Mouse (Mus musculus) left cerebral cortex, postnatal 25 days (tissue): ENCODE data around the gene Zmynd15. TPM values are rescaled to one million over a fixed set of nuclear protein-coding genes. Genes with fewer than 3 reads are reported as not detected.

ENCODE experiments used
- DNase-seq, 2 experiments: peaks; one replicate each; pipeline ENCODE4 v3.0.0; 2022; ENCODE audit warnings: low spot score in 2 of 2, mixed read lengths in 1 of 2
- intact Hi-C: fragments of 180-260 bp; cut with DNase I; formaldehyde crosslinking; loops from one replicate; pipeline ENCODE4 v1.15.1; 2025
- microRNA-seq, 2 experiments: library from miRNA; unstranded; fragments of <30 nt; microRNA quantifications; one replicate each; pipeline ENCODE4 v1.2.0; 2022
- total RNA-seq, 2 experiments: library from RNA; stranded (reverse); gene quantifications; 2 replicates each; pipeline ENCODE4 v1.2.3; 2021

Zmynd15 gene
- total RNA-seq, 2 experiments from 2014 or later: 0.41 to 0.94 TPM

GRCm38 (mm10) chr11:70499566-70500475, 40.6 kb downstream of the Zmynd15 start:
- intact Hi-C loops: no loop called here
- DNase-seq: no peak

GRCm38 (mm10) chr11:70500476-70500812, 41.2 kb downstream of the Zmynd15 start:
- intact Hi-C loops: no loop called here

GRCm38 (mm10) chr11:70502018-70502417, 42.8 kb downstream of the Zmynd15 start:
- DNase-seq: no peak
- intact Hi-C loops: no loop called here

More at GRCm38 (mm10) chr11:70500476-70500812, 41.2 kb downstream of the Zmynd15 start:
- DNase-seq: no peak

GRCm38 (mm10) chr11:70504970-70505369, 45.7 kb downstream of the Zmynd15 start, which contains the start of gene Tm4sf5:
Gene Tm4sf5, plus strand, starts transcription at chr11:70505244.
- DNase-seq: no peak
- intact Hi-C loops: loop anchor here (5.0 kb wide), 1 partner anchor 73 kb away; the partner anchor contains the start of gene Arrb2

- DNase-seq: peak; percentile 26 to 44
- intact Hi-C loops: loop anchor here (1.0 to 5.0 kb wide), 3 partner anchors 54 to 92 kb away; partner anchors contain the start of gene Arrb2
Observed at GRCm38 (mm10) chr11:70506385-70506784, 47.2 kb downstream of the Zmynd15 start.

- DNase-seq: no peak
- intact Hi-C loops: loop anchor here (1.0 to 5.0 kb wide), 3 partner anchors 55 to 92 kb away; partner anchors contain the start of gene Arrb2
Observed at GRCm38 (mm10) chr11:70506962-70507515, 47.8 kb downstream of the Zmynd15 start.

GRCm38 (mm10) chr11:70509753-70510564, 50.7 kb downstream of the Zmynd15 start:
- intact Hi-C loops: loop anchor here (5.0 kb wide), 1 partner anchor 78 kb away; the partner anchor contains the start of gene Arrb2
- DNase-seq: peak in 1 of 2 experiments; percentile 49

- intact Hi-C loops: no loop called here
- no peak for DNase-seq
Observed at GRCm38 (mm10) chr11:70511242-70511641, 52.0 kb downstream of the Zmynd15 start.

GRCm38 (mm10) chr11:70511825-70512224, 52.6 kb downstream of the Zmynd15 start:
- DNase-seq: no peak
- intact Hi-C loops: no loop called here

GRCm38 (mm10) chr11:70512709-70513342, 53.6 kb downstream of the Zmynd15 start:
- intact Hi-C loops: no loop called here
- no peak for DNase-seq

GRCm38 (mm10) chr11:70513520-70513919, 54.3 kb downstream of the Zmynd15 start:
- intact Hi-C loops: no loop called here
- DNase-seq: no peak

- intact Hi-C loops: no loop called here
- no peak for DNase-seq
Observed at GRCm38 (mm10) chr11:70514288-70514687, 55.1 kb downstream of the Zmynd15 start, which contains the start of gene Vmo1. Gene Vmo1, minus strand, starts transcription at chr11:70514616.

Small RNAs within 50 kb of the gene (microRNA-seq; reads per million reads assigned to microRNA genes)
- 2.0 to 4.7 reads per million in 2 experiments for gene Mir7115

Other genes with a start within 250 kb of the Zmynd15 start
- gene Slc16a11, start 246.7 kb upstream of the Zmynd15 start, total RNA-seq: 10 to 100 TPM; 23.9 to 27.1 TPM
- gene Slc16a13, start 238.4 kb upstream of the Zmynd15 start, total RNA-seq: 1 to 10 TPM; 7.0 to 8.3 TPM
- gene Bcl6b, start 229.6 kb upstream of the Zmynd15 start, total RNA-seq: 1 to 10 TPM; 1.7 to 2.2 TPM
- 10 to 100 TPM; 45.9 to 47.1 TPM for gene 0610010K14Rik, start 221.5 kb upstream of the Zmynd15 start, total RNA-seq
- gene Gm21988, start 219.6 kb upstream of the Zmynd15 start, total RNA-seq: 1 to 10 TPM; 5.2 to 6.0 TPM
- gene Rnasek, start 219.6 kb upstream of the Zmynd15 start, total RNA-seq: 100 to 1,000 TPM; 261 to 273 TPM
- under 1 TPM in 1 of 2 experiments, not detected in 1; 0.23 TPM for gene Alox12, start 204.1 kb upstream of the Zmynd15 start, total RNA-seq
- under 1 TPM; 0.34 to 0.60 TPM for gene Alox12e, start 136.8 kb upstream of the Zmynd15 start, total RNA-seq
- not detected for gene Alox15, start 107.4 kb upstream of the Zmynd15 start, total RNA-seq
- 10 to 100 TPM; 34.9 to 42.0 TPM for gene Pelp1, start 49.4 kb upstream of the Zmynd15 start, total RNA-seq
- 10 to 100 TPM; 64.6 to 66.7 TPM for gene Arrb2, start 26.8 kb upstream of the Zmynd15 start, total RNA-seq
- gene Med11, start 7.5 kb upstream of the Zmynd15 start, total RNA-seq: 10 to 100 TPM; 12.9 to 15.7 TPM
- gene Cxcl16, start 551 bp downstream of the Zmynd15 start, total RNA-seq: 1 to 10 TPM in 1 of 2 experiments, under 1 TPM in 1; 0.94 to 1.2 TPM
- gene Tm4sf5, start 45.8 kb downstream of the Zmynd15 start, total RNA-seq: not detected
- gene Vmo1, start 55.2 kb downstream of the Zmynd15 start, total RNA-seq: not detected
- not detected for gene Gltpd2, start 59.8 kb downstream of the Zmynd15 start, total RNA-seq
- gene Psmb6, start 65.9 kb downstream of the Zmynd15 start, total RNA-seq: 100 to 1,000 TPM; 172 to 186 TPM
- not detected for gene Gm40193, start 73.5 kb downstream of the Zmynd15 start, total RNA-seq
- gene Pld2, start 80.6 kb downstream of the Zmynd15 start, total RNA-seq: 10 to 100 TPM; 13.0 to 15.2 TPM
- 100 to 1,000 TPM; 412 to 432 TPM for gene Mink1, start 103.4 kb downstream of the Zmynd15 start, total RNA-seq
- gene 4930544D05Rik, start 156.4 kb downstream of the Zmynd15 start, total RNA-seq: not detected
- not detected for gene Chrne, start 159.8 kb downstream of the Zmynd15 start, total RNA-seq
- not detected for gene Gp1ba, start 179.7 kb downstream of the Zmynd15 start, total RNA-seq
- 10 to 100 TPM; 78.6 to 81.4 TPM for gene Rnf167, start 187.8 kb downstream of the Zmynd15 start, total RNA-seq
- 100 to 1,000 TPM; 110 to 117 TPM for gene Slc25a11, start 188.0 kb downstream of the Zmynd15 start, total RNA-seq
- gene Pfn1, start 195.2 kb downstream of the Zmynd15 start, total RNA-seq: 100 to 1,000 TPM; 221 to 239 TPM
- gene Eno3, start 197.8 kb downstream of the Zmynd15 start, total RNA-seq: 1 to 10 TPM; 7.0 to 9.0 TPM
- gene Spag7, start 210.0 kb downstream of the Zmynd15 start, total RNA-seq: 10 to 100 TPM; 49.3 to 50.7 TPM
- 100 to 1,000 TPM; 226 to 234 TPM for gene Camta2, start 228.7 kb downstream of the Zmynd15 start, total RNA-seq
- 1 to 10 TPM; 1.5 to 2.5 TPM for gene Inca1, start 240.7 kb downstream of the Zmynd15 start, total RNA-seq
- gene Kif1c, start 241.1 kb downstream of the Zmynd15 start, total RNA-seq: 10 to 100 TPM; 51.3 to 53.2 TPM